Mouse (Mus musculus): Measurements from ENCODE around the gene Dydc2.
"Not testable (repeated sequence)": the region's sequence is repeated elsewhere in the genome, so short reads cannot be mapped to it uniquely, and the experiment has no call there.

Gene Dydc2

GRCm38 (mm10) chr14:41069108-41069507, at the start of gene Dydc2:
Gene Dydc2 (minus strand): TSS chr14:41069208.
- no peak for DNase-seq

- no peak for DNase-seq
Measured at GRCm38 (mm10) chr14:41116271-41116670, 47.3 kb upstream of the Dydc2 start.

- no peak for DNase-seq
Measured at GRCm38 (mm10) chr14:41112944-41113343, 43.9 kb upstream of the Dydc2 start.

DNA sequence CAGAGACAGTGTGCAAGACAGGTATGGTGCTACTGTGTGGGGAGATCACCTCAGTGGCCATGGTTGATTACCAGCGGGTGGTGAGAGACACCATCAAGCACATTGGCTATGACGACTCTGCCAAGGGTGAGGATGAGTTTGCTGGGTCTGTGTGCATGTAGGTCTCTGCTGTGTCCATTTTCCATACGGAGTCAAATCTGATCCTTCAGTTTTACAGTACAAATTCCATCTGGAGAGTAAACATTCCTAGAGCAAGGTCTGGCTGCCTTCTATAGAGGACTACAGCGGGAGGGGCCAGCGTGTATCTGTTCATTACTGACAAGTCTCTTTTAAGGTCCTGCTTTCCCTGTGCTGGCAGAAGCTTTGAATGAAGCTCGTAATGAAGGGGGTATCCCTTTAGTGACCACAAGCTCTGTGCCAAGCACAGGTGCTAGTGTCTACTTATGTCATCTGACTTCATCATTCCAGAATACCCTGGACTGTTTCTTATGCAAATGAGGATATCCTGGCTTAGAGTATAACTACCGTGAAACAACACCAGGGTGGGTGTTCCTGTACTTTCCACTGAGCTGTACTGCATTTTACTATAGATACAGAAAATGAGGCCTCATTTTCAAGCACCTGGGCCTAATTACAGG, 42.1 kb upstream of the Dydc2 start:
- DNase-seq: no peak

GRCm38 (mm10) chr14:41104853-41105444, 35.9 kb upstream of the Dydc2 start, which contains the start of gene Mat1a:
Gene Mat1a (plus strand): TSS chr14:41105035.
- peak; percentile 11 for DNase-seq

DNA sequence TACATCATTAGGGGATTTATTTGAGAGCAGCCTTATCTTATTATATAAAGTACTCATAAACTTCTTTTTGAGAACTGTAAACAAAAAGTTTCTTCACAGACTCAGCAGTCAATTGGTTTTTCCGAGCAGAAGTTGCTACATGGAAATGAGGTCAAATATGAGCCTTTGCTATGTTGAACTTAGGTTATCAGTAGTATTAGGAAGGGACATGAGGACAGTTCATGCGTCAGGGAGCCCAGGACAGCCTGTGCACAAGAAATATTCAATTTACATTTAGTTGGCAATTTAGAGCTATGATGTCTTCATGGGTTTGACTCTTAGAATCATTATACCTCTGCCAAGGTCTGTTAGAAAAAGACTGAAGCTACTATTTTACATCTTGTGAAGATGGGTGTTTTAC, 33.3 kb upstream of the Dydc2 start:
- no peak for DNase-seq

DNA sequence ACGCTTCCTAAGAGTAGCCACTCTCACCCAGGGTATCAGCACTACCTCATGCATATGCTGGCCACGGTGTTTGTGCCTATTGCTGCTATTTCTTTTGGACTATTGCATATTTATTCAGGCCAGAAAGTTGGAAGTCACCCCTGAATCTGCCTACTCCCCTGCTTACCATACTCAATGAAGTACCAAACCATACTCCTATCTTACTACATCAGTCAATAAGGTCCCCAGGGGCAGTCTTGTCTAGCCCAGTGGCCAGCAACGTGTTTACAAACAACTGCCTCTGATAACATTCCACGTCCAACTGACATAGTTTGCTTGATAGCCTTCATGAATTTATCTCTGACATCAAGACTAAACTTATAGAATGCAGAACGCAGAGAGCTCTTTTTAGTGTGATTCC, 32.2 kb upstream of the Dydc2 start:
- no peak for DNase-seq

- no peak for DNase-seq
Measured at GRCm38 (mm10) chr14:41100712-41101111, 31.7 kb upstream of the Dydc2 start.

- DNase-seq: no peak
Measured at GRCm38 (mm10) chr14:41098726-41099125, 29.7 kb upstream of the Dydc2 start.

- DNase-seq: no peak
Measured at GRCm38 (mm10) chr14:41096296-41096860, 27.4 kb upstream of the Dydc2 start.

- no peak for DNase-seq
Measured at GRCm38 (mm10) chr14:41094114-41094513, 25.1 kb upstream of the Dydc2 start.

- peak; percentile 42 for DNase-seq
Measured at GRCm38 (mm10) chr14:41090777-41091176, 21.8 kb upstream of the Dydc2 start.

DNA sequence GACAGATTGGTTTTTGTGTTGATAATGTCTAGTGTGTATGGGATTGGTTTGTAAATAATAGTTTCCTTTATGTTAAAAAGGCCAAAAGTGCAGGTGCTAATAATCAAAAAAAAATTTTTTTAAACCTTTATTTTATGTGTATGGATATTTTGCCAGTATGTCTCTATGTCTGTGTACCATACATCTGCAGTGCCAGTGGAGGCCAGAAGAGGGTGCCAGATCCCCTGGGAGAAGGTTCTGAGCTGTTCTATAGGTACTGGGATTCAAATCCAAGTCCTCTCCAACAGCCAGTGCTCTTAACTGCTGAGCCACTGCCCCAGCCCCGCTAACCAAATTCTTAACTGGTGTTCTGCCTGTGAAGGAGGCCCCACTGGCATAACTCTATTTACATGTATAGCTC, 18.5 kb upstream of the Dydc2 start:
- peak; percentile 11 for DNase-seq

GRCm38 (mm10) chr14:41082408-41082807, 13.4 kb upstream of the Dydc2 start:
- no peak for DNase-seq

DNA sequence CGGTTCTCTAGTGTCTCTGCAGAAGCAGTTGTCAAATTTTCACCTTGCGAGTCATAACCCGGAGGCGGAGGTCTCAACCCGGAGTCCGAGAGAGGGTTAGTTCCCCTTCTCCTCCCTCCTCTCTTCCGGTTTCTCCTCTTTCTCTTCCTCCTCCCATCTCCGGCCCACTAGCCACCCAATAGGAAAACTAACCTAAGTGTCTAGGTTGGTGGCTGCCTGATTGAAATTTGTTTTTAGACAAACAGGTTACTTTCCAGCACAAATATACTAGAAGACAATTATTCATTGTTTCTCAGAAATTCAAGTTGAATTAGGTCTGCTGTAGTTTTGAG, 3.9 kb upstream of the Dydc2 start:
- DNase-seq: no peak

- DNase-seq: peak; percentile 66
Measured at GRCm38 (mm10) chr14:41072229-41072943, 3.4 kb upstream of the Dydc2 start, which contains the start of gene Dydc1. Gene Dydc1 (plus strand): TSS chr14:41072911.

DNA sequence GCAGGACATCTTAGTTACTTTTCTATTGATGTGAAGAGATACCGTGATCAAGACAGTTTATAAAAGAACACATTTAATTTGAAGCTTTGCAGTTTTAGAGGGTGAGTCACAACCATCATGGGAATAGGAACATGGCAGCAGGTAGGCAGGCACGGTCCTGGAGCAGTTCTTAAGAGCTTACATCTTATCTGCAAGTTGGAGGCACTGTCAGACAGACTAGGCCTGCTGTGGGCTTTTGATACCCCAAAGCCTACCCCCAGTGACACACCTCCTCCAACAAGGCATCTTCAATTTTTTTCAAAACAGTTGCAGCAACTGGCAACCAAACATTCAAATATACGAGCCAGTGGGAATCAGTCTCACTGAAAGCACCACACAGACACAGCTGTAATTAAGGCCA, 1.3 kb upstream of the Dydc2 start:
- DNase-seq: no peak

DNA sequence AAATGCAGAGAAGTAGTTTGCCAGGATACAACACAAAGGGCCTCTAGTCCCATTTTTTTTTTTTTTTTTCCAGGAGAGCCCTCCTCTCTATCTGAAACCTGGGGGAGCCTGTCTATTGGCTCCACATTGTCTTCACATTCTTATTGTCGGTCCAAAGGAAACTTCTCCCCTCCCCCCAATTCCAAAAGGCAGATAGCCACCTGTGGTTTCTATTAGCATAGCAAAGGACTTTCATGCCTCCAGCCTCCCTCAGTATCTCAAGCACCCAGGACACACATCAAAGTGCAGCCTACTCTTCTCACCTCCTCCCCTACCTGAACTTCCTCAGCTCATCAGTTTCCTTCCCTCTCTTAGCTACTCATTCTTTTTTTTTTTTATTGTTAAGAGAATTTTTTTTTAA, 2.6 kb downstream of the Dydc2 start:
- DNase-seq: no peak

- no peak for DNase-seq
Measured at GRCm38 (mm10) chr14:41065168-41065567, 3.8 kb downstream of the Dydc2 start.

DNA sequence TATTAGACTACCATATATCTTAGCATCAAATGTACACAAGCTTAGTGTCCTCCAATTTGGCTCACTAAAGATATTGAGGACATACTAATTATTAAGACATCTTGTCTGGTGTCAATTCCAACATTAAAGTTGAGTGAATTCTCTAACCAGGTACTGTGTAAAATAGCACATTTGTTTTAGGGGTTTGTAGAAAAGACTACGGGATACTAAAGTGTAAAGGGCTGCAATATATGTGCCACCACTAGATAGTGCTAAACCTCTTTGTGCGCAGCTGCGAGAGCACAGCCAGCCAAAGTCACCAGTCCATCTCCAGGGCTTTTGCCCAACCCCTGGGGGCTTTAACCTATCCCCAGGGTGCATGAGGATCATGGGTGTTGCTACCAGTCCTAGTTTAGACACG, 15.8 kb downstream of the Dydc2 start:
- not testable (repeated sequence) for DNase-seq

DNA sequence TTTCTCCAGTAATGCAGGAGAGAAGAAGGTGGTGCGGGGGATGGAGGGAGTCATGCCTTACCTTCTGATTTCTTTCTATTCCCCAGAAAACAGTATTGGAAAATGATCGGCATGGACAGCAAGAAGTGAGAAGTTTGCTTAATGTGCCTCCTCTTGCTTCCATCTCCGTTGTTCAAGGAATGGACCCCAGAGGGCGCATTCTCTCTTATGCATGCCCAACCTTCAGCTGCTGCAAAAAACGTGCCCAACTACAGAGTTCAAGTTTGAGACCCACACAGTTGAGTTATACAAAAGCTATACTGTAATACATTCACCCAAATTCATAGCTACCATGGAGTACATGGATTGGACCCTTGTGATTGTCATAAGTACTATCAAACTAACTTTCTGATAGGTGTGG, 16.5 kb downstream of the Dydc2 start:
- peak; percentile 12 for DNase-seq

GRCm38 (mm10) chr14:41050471-41050870, 18.5 kb downstream of the Dydc2 start:
- no peak for DNase-seq

- no peak for DNase-seq
Measured at GRCm38 (mm10) chr14:41047402-41047801, 21.6 kb downstream of the Dydc2 start.
